Mouse (Mus musculus) limb, embryonic 11.5 days (tissue): Measurements from ENCODE around the gene Hoxb4. TPM values are rescaled to one million over a fixed set of nuclear protein-coding genes. Genes with fewer than 3 reads are reported as not detected.

Experiments
- ATAC-seq: fragments of 200-750 bp; cut with Nextera tagmentation; 2 replicates; pipeline ENCODE4 v1.8.0; 2017; ENCODE audit warnings: low read depth; ENCODE audit not compliant: insufficient number of reproducible peaks, low FRiP score, low TSS enrichment
- DNase-seq: peaks from one replicate; pipeline ENCODE4 v3.0.0-alpha.2; 2015; ENCODE audit warnings: low spot score
- H3K27ac ChIP-seq: fragments of 300-500 bp; sonication (generic); replicated peaks from 2 replicates; pipeline ENCODE4 v1.5.1; 2014; ENCODE audit warnings: low read depth, mild to moderate bottlenecking, low read length
- H3K27me3 ChIP-seq: fragments of 300-500 bp; sonication (generic); 2 replicates; pipeline ENCODE4 v1.6.1; 2014; ENCODE audit warnings: mild to moderate bottlenecking, low read length, mixed read lengths; ENCODE audit not compliant: control insufficient read depth, insufficient read depth
- H3K36me3 ChIP-seq: fragments of 300-500 bp; sonication (generic); 2 replicates; pipeline ENCODE4 v1.6.1; 2014; ENCODE audit warnings: mild to moderate bottlenecking, low read length, moderate library complexity, mixed read lengths; ENCODE audit not compliant: control insufficient read depth, insufficient read depth
- H3K4me1 ChIP-seq: fragments of 300-500 bp; sonication (generic); 2 replicates; pipeline ENCODE4 v1.6.1; 2014; ENCODE audit warnings: low read length, mixed read lengths; ENCODE audit not compliant: control insufficient read depth, insufficient read depth
- H3K4me2 ChIP-seq: fragments of 300-500 bp; sonication (generic); 2 replicates; pipeline ENCODE4 v1.6.1; 2014; ENCODE audit warnings: low read depth, mild to moderate bottlenecking, moderate library complexity; ENCODE audit not compliant: severe bottlenecking
- H3K4me3 ChIP-seq: fragments of 300-500 bp; sonication (generic); 2 replicates; pipeline ENCODE4 v1.5.1; 2014; ENCODE audit warnings: low read depth, low read length
- H3K9ac ChIP-seq: fragments of 300-500 bp; sonication (generic); 2 replicates; pipeline ENCODE4 v1.6.1; 2014; ENCODE audit warnings: mild to moderate bottlenecking, low read length
- H3K9me3 ChIP-seq: fragments of 300-500 bp; sonication (generic); 2 replicates; pipeline ENCODE4 v1.6.1; 2016; ENCODE audit warnings: low read length; ENCODE audit not compliant: control insufficient read depth
- WGBS: fragments of 180-500 bp; shearing (Covaris S2); extraction: QIAGEN DNeasy Blood & Tissue Kit; methylation state at CpG from one replicate; pipeline ENCODE4 v1.1.7; 2014; 5-methylcytosine and 5-hydroxymethylcytosine counted together
- polyA plus RNA-seq: library from polyadenylated mRNA; unstranded; fragments of >200 nt; fragmentation: Nextera tagmentation; extraction: Ambion mirVana; gene quantifications from 2 replicates; pipeline ENCODE4 v1.2.1, GENCODE M21; 2014

The Hoxb4 gene
- polyA plus RNA-seq, 1 experiment from 2014 or later, result 0.45 TPM

DNA sequence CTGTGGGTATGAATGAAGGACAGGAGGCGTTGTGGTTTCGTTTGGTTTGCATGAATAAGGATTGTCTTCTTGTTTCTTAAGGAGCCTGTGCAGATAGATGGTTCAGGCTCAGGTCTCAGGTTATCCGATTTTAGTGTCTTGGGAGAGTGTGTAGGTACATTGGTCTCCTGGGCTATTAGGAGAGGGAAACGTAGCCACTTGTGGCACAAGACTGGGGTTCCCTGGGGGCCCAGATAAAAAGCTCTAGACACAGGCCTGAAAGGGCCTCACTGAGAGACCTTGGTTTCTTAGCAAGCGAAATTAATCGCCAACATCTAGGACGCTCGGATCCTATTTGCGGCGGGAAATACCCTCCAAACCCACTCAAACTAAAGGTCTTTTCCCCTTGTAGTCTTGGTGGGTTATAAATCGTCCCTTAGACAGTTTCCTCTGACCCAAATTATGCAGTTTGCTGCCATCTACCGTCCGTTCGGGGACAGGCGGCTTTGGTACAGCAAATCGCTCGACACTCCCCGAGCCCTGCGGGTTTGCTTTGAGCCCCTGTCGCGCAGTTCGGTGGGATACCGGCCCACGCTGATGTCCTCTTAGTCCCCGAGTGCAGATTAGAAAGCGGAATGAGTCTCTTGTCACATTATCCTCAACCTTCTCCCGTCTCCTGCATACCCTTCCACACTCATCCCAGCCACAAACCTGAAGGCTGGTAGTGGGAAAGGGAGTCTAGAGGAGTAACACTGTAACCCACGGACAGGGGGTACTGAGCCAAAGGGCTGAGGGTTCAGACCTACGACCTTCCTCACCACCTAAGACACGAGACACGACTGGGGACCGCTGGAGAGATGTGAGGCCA is 23.6 kb upstream of the Hoxb4 start:
- no peaks in the 10 kb centered on the region for H3K36me3 ChIP-seq
- DNase-seq (peak; percentile 93), ATAC-seq (0 out of 2 replicates have a peak, but pooled peaks have one; percentile 31)
- H3K4me3 ChIP-seq, result peak overlapping the region; percentile 19
- H3K9ac ChIP-seq, result no peak overlapping the region
- no peak overlapping the region for H3K27ac ChIP-seq
- under 1% methylated on average over 32 of the region's 32 CpGs for WGBS
- peaks cover 89% of the 10 kb centered on the region for H3K27me3 ChIP-seq
- H3K4me1 ChIP-seq, result peaks cover 16% of the 10 kb centered on the region
- H3K4me2 ChIP-seq, result peak overlapping the region; percentile 43
- H3K9me3 ChIP-seq, result no peaks in the 10 kb centered on the region

DNA sequence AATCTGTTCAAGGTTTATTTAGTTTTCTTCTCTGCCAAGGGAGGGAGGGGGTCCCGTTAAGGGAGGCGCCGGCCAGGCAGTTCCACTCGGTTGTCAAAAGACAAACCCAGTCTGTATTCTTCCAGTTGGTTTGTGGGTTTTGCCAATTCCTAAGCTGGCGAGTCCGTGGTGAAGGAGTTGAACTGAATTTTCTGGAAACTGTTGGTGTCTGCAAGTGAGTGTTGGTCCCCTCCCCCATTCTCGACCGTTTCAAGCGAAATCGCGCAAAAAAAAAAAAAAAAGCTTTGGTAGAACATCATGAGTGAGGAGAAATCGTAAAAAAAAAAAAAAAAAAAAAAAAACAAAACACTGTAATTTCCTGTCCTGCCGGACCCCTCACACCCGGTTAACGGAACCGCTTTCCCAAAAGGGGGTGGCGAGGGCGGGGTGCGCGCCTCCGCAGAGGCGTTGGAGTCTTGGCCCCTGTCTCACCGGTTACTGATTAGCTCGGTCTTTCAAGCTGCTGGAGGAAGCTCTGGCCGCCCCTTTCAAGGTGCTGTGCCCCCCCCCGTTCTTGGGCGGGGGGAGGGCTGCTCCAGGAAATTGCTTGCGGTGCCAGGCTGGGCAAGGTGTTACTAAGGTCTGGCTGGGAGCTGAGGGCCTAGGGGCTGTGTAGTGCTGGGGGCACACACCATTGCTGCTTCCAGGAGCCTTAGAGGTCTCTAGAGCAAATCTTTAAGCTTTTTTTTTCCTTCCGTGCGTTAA is 22.8 kb upstream of the Hoxb4 start:
- peak overlapping the region; percentile 19 for H3K4me3 ChIP-seq
- ATAC-seq (no peak), DNase-seq (no peak)
- no peaks in the 10 kb centered on the region for H3K36me3 ChIP-seq
- H3K4me2 ChIP-seq, result peak overlapping the region; percentile 43
- peaks cover 90% of the 10 kb centered on the region for H3K27me3 ChIP-seq
- H3K27ac ChIP-seq, result no peak overlapping the region
- H3K9me3 ChIP-seq, result no peaks in the 10 kb centered on the region
- H3K9ac ChIP-seq, result no peak overlapping the region
- under 1% methylated on average over 30 of the region's 30 CpGs for WGBS
- peaks cover 17% of the 10 kb centered on the region for H3K4me1 ChIP-seq

DNA sequence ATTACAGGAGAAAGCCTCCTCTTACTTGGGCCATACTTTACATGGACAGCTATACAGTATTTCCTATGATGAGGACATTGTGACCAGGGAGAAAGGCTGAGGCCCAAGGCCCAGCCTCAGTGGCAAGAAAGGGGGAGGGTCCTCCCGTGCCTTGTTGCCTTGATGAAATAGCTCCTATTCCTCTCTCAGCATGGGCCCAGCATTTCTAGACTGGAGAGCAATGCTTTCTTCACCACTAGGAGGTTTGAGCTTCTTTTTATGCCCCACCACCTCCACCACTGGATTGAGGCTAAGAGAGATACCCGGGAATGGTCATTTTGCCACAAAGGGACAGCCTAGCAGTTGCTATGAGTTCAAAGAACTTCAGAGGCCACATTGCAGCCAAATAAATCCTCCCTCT is 21.1 kb upstream of the Hoxb4 start:
- Histone ChIP-seq H3K4me2 (no peak overlapping the region), H3K9me3 (no peaks in the 10 kb centered on the region), H3K9ac (no peak overlapping the region), H3K27me3 (peaks cover 96% of the 10 kb centered on the region), H3K4me3 (no peak overlapping the region), H3K36me3 (no peaks in the 10 kb centered on the region), H3K4me1 (peaks cover 26% of the 10 kb centered on the region), H3K27ac (no peak overlapping the region)
- DNase-seq (no peak), ATAC-seq (no peak)
- 0% methylated on average over 2 of the region's 2 CpGs for WGBS

DNA sequence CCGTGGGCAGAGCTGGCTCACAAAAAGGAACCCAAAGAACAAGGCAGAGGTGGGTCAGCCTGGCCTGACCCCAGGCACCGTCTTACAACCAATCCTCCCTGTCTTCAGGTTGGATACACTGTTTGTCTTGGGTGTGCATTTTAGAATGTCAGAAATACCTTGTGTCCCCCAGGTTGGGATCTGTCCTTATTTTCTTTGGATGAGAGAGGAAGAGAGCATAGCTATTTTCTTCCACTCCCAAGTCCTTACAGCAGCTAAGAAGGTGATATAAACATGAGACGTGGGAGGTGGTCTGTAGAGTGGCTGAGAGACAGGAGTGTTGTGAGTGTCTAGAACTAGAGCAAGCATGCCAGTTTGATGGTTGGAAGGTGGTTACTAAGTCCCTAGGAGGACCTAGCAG is 20.6 kb upstream of the Hoxb4 start:
- Histone ChIP-seq H3K27me3 (peaks cover 97% of the 10 kb centered on the region), H3K4me3 (no peak overlapping the region), H3K4me1 (peaks cover 26% of the 10 kb centered on the region), H3K9me3 (no peaks in the 10 kb centered on the region), H3K4me2 (no peak overlapping the region; the same call in 1 of the 2 replicates), H3K36me3 (no peaks in the 10 kb centered on the region), H3K27ac (no peak overlapping the region), H3K9ac (no peak overlapping the region)
- DNase-seq (no peak), ATAC-seq (no peak)
- 3% methylated on average over 3 of the region's 3 CpGs for WGBS

DNA sequence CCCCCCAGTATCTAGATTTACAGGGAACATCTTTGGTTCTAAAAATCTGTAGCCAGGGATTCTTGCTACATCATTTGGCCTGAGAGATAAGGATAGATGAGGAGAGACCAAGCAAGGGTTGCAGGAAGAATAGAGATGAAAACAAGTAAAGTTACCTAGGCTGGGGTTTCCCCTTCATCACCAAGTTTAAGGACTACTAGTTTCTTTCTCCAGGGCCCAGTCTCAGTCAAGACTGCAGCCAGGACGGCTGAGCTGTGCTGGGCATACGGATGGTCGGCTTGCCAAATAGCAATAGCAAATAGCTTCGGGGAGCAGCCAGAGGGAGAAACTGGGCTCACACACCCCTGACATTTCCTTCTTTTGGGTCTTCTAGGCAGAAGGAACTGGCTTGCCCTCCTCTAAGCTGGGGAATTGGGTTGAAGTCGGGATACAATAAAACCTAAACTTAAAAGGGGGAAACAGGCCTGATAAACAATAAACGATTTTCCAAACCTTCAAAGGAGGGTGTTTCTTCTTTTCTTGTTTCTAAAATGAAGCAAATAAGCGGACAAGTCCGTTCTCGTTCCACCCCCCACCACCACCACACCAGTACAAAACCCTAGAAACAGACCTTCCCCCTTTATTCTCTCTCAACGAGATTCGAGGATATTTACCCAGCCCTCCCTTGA is 20.0 kb upstream of the Hoxb4 start:
- Histone ChIP-seq H3K27me3 (peaks cover 98% of the 10 kb centered on the region), H3K4me3 (no peak overlapping the region), H3K4me1 (peaks cover 26% of the 10 kb centered on the region), H3K36me3 (no peaks in the 10 kb centered on the region), H3K9ac (no peak overlapping the region), H3K9me3 (no peaks in the 10 kb centered on the region), H3K27ac (no peak overlapping the region), H3K4me2 (no peak overlapping the region; the same call in 1 of the 2 replicates)
- no peak for ATAC-seq
- 6% methylated on average over 11 of the region's 11 CpGs for whole genome bisulfite sequencing
- no peak for DNase-seq

DNA sequence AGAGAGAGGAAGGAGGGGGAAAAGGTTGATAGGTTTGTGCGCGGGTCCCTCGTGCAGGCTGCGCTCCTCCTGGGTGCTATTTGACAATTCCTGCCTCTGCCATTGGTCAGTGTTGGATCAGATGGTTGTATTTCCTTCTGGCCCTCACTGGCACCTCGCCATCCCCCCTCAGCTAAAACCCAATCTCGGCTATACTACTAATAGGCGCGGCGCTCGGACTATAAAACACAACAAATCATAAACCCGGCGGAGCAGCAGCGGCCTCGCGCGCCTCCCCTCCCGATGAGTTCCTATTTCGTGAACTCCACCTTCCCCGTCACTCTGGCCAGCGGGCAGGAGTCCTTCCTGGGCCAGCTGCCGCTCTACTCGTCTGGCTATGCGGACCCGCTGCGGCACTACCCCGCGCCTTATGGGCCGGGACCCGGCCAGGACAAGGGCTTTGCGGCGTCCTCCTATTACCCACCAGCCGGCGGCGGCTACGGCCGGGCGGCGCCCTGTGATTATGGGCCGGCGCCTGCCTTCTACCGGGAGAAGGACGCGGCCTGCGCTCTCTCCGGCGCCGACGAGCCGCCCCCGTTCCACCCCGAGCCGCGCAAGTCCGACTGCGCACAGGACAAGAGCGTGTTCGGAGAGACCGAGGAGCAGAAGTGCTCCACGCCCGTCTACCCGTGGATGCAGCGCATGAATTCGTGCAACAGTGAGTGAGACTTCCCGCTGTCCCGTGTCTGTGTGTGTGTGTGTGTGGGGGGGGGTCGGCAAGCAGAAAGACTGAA is 19.0 kb upstream of the Hoxb4 start:
- H3K4me2 ChIP-seq, result peak overlapping the region; percentile 56
- peaks cover 99% of the 10 kb centered on the region for H3K27me3 ChIP-seq
- no peak for ATAC-seq
- H3K4me3 ChIP-seq, result peak overlapping the region; percentile 26
- H3K36me3 ChIP-seq, result no peaks in the 10 kb centered on the region
- peak overlapping the region; percentile 47 for H3K9ac ChIP-seq
- peaks cover 30% of the 10 kb centered on the region for H3K4me1 ChIP-seq
- H3K27ac ChIP-seq, result no peak overlapping the region
- H3K9me3 ChIP-seq, result no peaks in the 10 kb centered on the region
- under 1% methylated on average over 66 of the region's 66 CpGs for WGBS
- DNase-seq, result no peak

DNA sequence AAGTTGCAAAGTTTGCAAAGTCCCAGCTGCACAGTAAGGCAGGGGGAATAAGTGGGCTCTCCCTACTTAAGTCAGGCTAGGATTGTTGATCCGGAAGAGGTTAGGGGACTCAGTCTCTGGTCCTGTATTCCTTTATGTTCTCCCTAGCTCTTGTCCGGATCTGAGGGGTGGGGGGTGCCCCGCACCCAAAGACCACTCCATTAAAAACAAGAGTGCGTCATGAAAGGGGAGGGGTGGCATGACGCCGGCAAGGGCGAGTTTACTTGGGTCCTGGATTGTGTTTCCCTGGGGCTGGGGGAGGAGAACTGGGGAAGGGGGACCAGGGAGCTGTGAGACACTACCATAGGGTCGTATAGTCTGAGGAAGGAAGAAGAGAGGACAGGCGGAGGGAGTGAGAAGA is 18.3 kb upstream of the Hoxb4 start:
- no peaks in the 10 kb centered on the region for H3K36me3 ChIP-seq
- DNase-seq (no peak), ATAC-seq (no peak)
- H3K4me3 ChIP-seq, result peak overlapping the region; percentile 26; the same call in 1 of the 2 replicates
- H3K4me2 ChIP-seq, result peak overlapping the region; percentile 56
- H3K4me1 ChIP-seq, result peaks cover 27% of the 10 kb centered on the region
- H3K9me3 ChIP-seq, result no peaks in the 10 kb centered on the region
- no peak overlapping the region for H3K27ac ChIP-seq
- 1% methylated on average over 9 of the region's 9 CpGs for WGBS
- H3K27me3 ChIP-seq, result peaks cover 99% of the 10 kb centered on the region
- no peak overlapping the region for H3K9ac ChIP-seq
